Mouse (Mus musculus): Measurements from ENCODE around the gene Zfand4. TPM values are rescaled to one million over a fixed set of nuclear protein-coding genes. Genes with fewer than 3 reads are reported as not detected.

Zfand4 gene
- polyA plus RNA-seq, 1 experiment from 2014 or later: 10.8 TPM

- Histone ChIP-seq H3K9me3 (replicated peaks; ENCODE audit: control insufficient read depth, low read length) (no peaks in the 10 kb centered on the region), H3K36me3 (replicated peaks; ENCODE audit: control insufficient read depth, insufficient read depth, low read depth, low read length) (no peaks in the 10 kb centered on the region), H3K4me2 (ENCODE audit: low read depth, low read length) (no peak overlapping the region), H3K27ac (replicated peaks; ENCODE audit: low read depth, low read length) (no peak overlapping the region), H3K27me3 (ENCODE audit: control insufficient read depth, insufficient read depth, low read length) (no peaks in the 10 kb centered on the region), H3K9ac (replicated peaks; ENCODE audit: low read length) (no peak overlapping the region), H3K4me1 (ENCODE audit: control insufficient read depth, insufficient read depth, low read length) (no peaks in the 10 kb centered on the region), H3K4me3 (ENCODE audit: low read depth, low read length) (no peak overlapping the region)
- no peak for ATAC-seq (replicated peaks; ENCODE audit: insufficient number of reproducible peaks, low FRiP score, low TSS enrichment, low read depth)
- WGBS: 90% methylated on average over 13 of the region's 13 CpGs
- DNase-seq (ENCODE audit: low spot score): no peak
Observed at GRCm38 (mm10) chr6:116281014-116281413, 17.0 kb downstream of the Zfand4 start.

GRCm38 (mm10) chr6:116282546-116282945 is 18.5 kb downstream of the Zfand4 start:
- no peaks in the 10 kb centered on the region for H3K36me3 ChIP-seq (replicated peaks; ENCODE audit: control insufficient read depth, insufficient read depth, low read depth, low read length)
- no peak overlapping the region for H3K9ac ChIP-seq (replicated peaks; ENCODE audit: low read length)
- no peaks in the 10 kb centered on the region for H3K4me1 ChIP-seq (ENCODE audit: control insufficient read depth, insufficient read depth, low read length)
- H3K4me3 ChIP-seq (ENCODE audit: low read depth, low read length): no peak overlapping the region
- DNase-seq (ENCODE audit: low spot score): peak; percentile 29
- WGBS: 51% methylated on average over 4 of the region's 4 CpGs
- H3K27me3 ChIP-seq (ENCODE audit: control insufficient read depth, insufficient read depth, low read length): no peaks in the 10 kb centered on the region
- no peaks in the 10 kb centered on the region for H3K9me3 ChIP-seq (replicated peaks; ENCODE audit: control insufficient read depth, low read length)
- H3K27ac ChIP-seq (replicated peaks; ENCODE audit: low read depth, low read length): no peak overlapping the region
- H3K4me2 ChIP-seq (ENCODE audit: low read depth, low read length): no peak overlapping the region
- ATAC-seq (replicated peaks; ENCODE audit: insufficient number of reproducible peaks, low FRiP score, low TSS enrichment, low read depth): no peak

- Histone ChIP-seq H3K4me3 (ENCODE audit: low read depth, low read length) (no peak overlapping the region), H3K27ac (replicated peaks; ENCODE audit: low read depth, low read length) (no peak overlapping the region), H3K4me2 (ENCODE audit: low read depth, low read length) (no peak overlapping the region), H3K4me1 (ENCODE audit: control insufficient read depth, insufficient read depth, low read length) (no peaks in the 10 kb centered on the region), H3K36me3 (replicated peaks; ENCODE audit: control insufficient read depth, insufficient read depth, low read depth, low read length) (no peaks in the 10 kb centered on the region), H3K9ac (replicated peaks; ENCODE audit: low read length) (no peak overlapping the region), H3K27me3 (ENCODE audit: control insufficient read depth, insufficient read depth, low read length) (no peaks in the 10 kb centered on the region), H3K9me3 (replicated peaks; ENCODE audit: control insufficient read depth, low read length) (no peaks in the 10 kb centered on the region)
- 81% methylated on average over 3 of the region's 3 CpGs for WGBS
- ATAC-seq (replicated peaks; ENCODE audit: insufficient number of reproducible peaks, low FRiP score, low TSS enrichment, low read depth) (no peak), DNase-seq (ENCODE audit: low spot score) (no peak)
Observed at GRCm38 (mm10) chr6:116283280-116283679, 19.3 kb downstream of the Zfand4 start.

GRCm38 (mm10) chr6:116286321-116286720 is 22.3 kb downstream of the Zfand4 start:
- H3K27ac ChIP-seq (replicated peaks; ENCODE audit: low read depth, low read length): no peak overlapping the region
- ATAC-seq (replicated peaks; ENCODE audit: insufficient number of reproducible peaks, low FRiP score, low TSS enrichment, low read depth): no peak
- H3K9me3 ChIP-seq (replicated peaks; ENCODE audit: control insufficient read depth, low read length): no peaks in the 10 kb centered on the region
- no peak overlapping the region for H3K4me3 ChIP-seq (ENCODE audit: low read depth, low read length)
- H3K4me2 ChIP-seq (ENCODE audit: low read depth, low read length): no peak overlapping the region
- H3K36me3 ChIP-seq (replicated peaks; ENCODE audit: control insufficient read depth, insufficient read depth, low read depth, low read length): no peaks in the 10 kb centered on the region
- DNase-seq (ENCODE audit: low spot score): no peak
- H3K4me1 ChIP-seq (ENCODE audit: control insufficient read depth, insufficient read depth, low read length): no peaks in the 10 kb centered on the region
- 90% methylated on average over 4 of the region's 4 CpGs for WGBS
- no peak overlapping the region for H3K9ac ChIP-seq (replicated peaks; ENCODE audit: low read length)
- H3K27me3 ChIP-seq (ENCODE audit: control insufficient read depth, insufficient read depth, low read length): no peaks in the 10 kb centered on the region

GRCm38 (mm10) chr6:116286870-116287575 is 23.0 kb downstream of the Zfand4 start:
- no peaks in the 10 kb centered on the region for H3K4me1 ChIP-seq (ENCODE audit: control insufficient read depth, insufficient read depth, low read length)
- no peaks in the 10 kb centered on the region for H3K36me3 ChIP-seq (replicated peaks; ENCODE audit: control insufficient read depth, insufficient read depth, low read depth, low read length)
- no peak overlapping the region for H3K9ac ChIP-seq (replicated peaks; ENCODE audit: low read length)
- ATAC-seq (replicated peaks; ENCODE audit: insufficient number of reproducible peaks, low FRiP score, low TSS enrichment, low read depth): no peak
- no peaks in the 10 kb centered on the region for H3K27me3 ChIP-seq (ENCODE audit: control insufficient read depth, insufficient read depth, low read length)
- H3K4me3 ChIP-seq (ENCODE audit: low read depth, low read length): no peak overlapping the region
- H3K4me2 ChIP-seq (ENCODE audit: low read depth, low read length): no peak overlapping the region
- H3K9me3 ChIP-seq (replicated peaks; ENCODE audit: control insufficient read depth, low read length): no peaks in the 10 kb centered on the region
- no peak overlapping the region for H3K27ac ChIP-seq (replicated peaks; ENCODE audit: low read depth, low read length)
- 79% methylated on average over 5 of the region's 5 CpGs for WGBS
- no peak for DNase-seq (ENCODE audit: low spot score)

- Histone ChIP-seq H3K27ac (replicated peaks; ENCODE audit: low read depth, low read length) (no peak overlapping the region), H3K4me2 (ENCODE audit: low read depth, low read length) (no peak overlapping the region), H3K4me3 (ENCODE audit: low read depth, low read length) (no peak overlapping the region), H3K9ac (replicated peaks; ENCODE audit: low read length) (no peak overlapping the region), H3K36me3 (replicated peaks; ENCODE audit: control insufficient read depth, insufficient read depth, low read depth, low read length) (no peaks in the 10 kb centered on the region), H3K4me1 (ENCODE audit: control insufficient read depth, insufficient read depth, low read length) (no peaks in the 10 kb centered on the region), H3K9me3 (replicated peaks; ENCODE audit: control insufficient read depth, low read length) (no peaks in the 10 kb centered on the region), H3K27me3 (ENCODE audit: control insufficient read depth, insufficient read depth, low read length) (no peaks in the 10 kb centered on the region)
- DNase-seq (ENCODE audit: low spot score): no peak
- ATAC-seq (replicated peaks; ENCODE audit: insufficient number of reproducible peaks, low FRiP score, low TSS enrichment, low read depth): no peak
- WGBS: 83% methylated on average over 2 of the region's 2 CpGs
Observed at GRCm38 (mm10) chr6:116311411-116311810, 47.4 kb downstream of the Zfand4 start.

- DNase-seq (ENCODE audit: low spot score) (no peak), ATAC-seq (replicated peaks; ENCODE audit: insufficient number of reproducible peaks, low FRiP score, low TSS enrichment, low read depth) (no peak)
- 69% methylated on average over 3 of the region's 3 CpGs for WGBS
- Histone ChIP-seq H3K4me3 (ENCODE audit: low read depth, low read length) (no peak overlapping the region), H3K9ac (replicated peaks; ENCODE audit: low read length) (no peak overlapping the region), H3K9me3 (replicated peaks; ENCODE audit: control insufficient read depth, low read length) (no peaks in the 10 kb centered on the region), H3K4me2 (ENCODE audit: low read depth, low read length) (no peak overlapping the region), H3K36me3 (replicated peaks; ENCODE audit: control insufficient read depth, insufficient read depth, low read depth, low read length) (no peaks in the 10 kb centered on the region), H3K27me3 (ENCODE audit: control insufficient read depth, insufficient read depth, low read length) (no peaks in the 10 kb centered on the region), H3K4me1 (ENCODE audit: control insufficient read depth, insufficient read depth, low read length) (no peaks in the 10 kb centered on the region), H3K27ac (replicated peaks; ENCODE audit: low read depth, low read length) (no peak overlapping the region)
Observed at GRCm38 (mm10) chr6:116319259-116319658, 55.2 kb downstream of the Zfand4 start.

GRCm38 (mm10) chr6:116326641-116327040 is 62.6 kb downstream of the Zfand4 start:
- H3K9ac ChIP-seq (replicated peaks; ENCODE audit: low read length): no peak overlapping the region
- H3K4me3 ChIP-seq (ENCODE audit: low read depth, low read length): no peak overlapping the region
- H3K27me3 ChIP-seq (ENCODE audit: control insufficient read depth, insufficient read depth, low read length): no peaks in the 10 kb centered on the region
- no peak overlapping the region for H3K27ac ChIP-seq (replicated peaks; ENCODE audit: low read depth, low read length)
- no peak overlapping the region for H3K4me2 ChIP-seq (ENCODE audit: low read depth, low read length)
- H3K4me1 ChIP-seq (ENCODE audit: control insufficient read depth, insufficient read depth, low read length): no peaks in the 10 kb centered on the region
- no peaks in the 10 kb centered on the region for H3K9me3 ChIP-seq (replicated peaks; ENCODE audit: control insufficient read depth, low read length)
- DNase-seq (ENCODE audit: low spot score) (no peak), ATAC-seq (replicated peaks; ENCODE audit: insufficient number of reproducible peaks, low FRiP score, low TSS enrichment, low read depth) (no peak)
- 80% methylated on average over 3 of the region's 3 CpGs for WGBS
- no peaks in the 10 kb centered on the region for H3K36me3 ChIP-seq (replicated peaks; ENCODE audit: control insufficient read depth, insufficient read depth, low read depth, low read length)

Measured in embryonic facial prominence, embryonic 11.5 days (tissue).